Mouse (Mus musculus): ENCODE results near the gene Gm33543. TPM values are rescaled to one million over a fixed set of nuclear protein-coding genes. Genes with fewer than 3 reads are reported as not detected.

The Gm33543 gene
- polyA plus RNA-seq, 1 experiment from 2014 or later, result not detected

- no peak overlapping the region for H3K4me2 ChIP-seq
- no peaks in the 10 kb centered on the region for H3K36me3 ChIP-seq
- no peaks in the 10 kb centered on the region for H3K27me3 ChIP-seq (replicated peaks)
- 85% methylated on average over 12 of the region's 12 CpGs for WGBS
- no peaks in the 10 kb centered on the region for H3K9me3 ChIP-seq (replicated peaks)
- H3K4me1 ChIP-seq (replicated peaks), result peaks cover 12% of the 10 kb centered on the region
- no peak overlapping the region for H3K9ac ChIP-seq
- ATAC-seq (ENCODE audit: insufficient number of reproducible peaks, low FRiP score), result no peak
- no peak overlapping the region for H3K27ac ChIP-seq (ENCODE audit: poor library complexity, severe bottlenecking)
- H3K4me3 ChIP-seq, result no peak overlapping the region
Observed at GRCm38 (mm10) chr10:95797645-95798395, 44.9 kb downstream of the Gm33543 start.

- no peak for ATAC-seq (ENCODE audit: insufficient number of reproducible peaks, low FRiP score)
- Histone ChIP-seq H3K36me3 (no peaks in the 10 kb centered on the region), H3K4me1 (replicated peaks) (0 out of 2 replicates have a peak, but pooled peaks cover under 1% of the 10 kb centered on the region), H3K9ac (no peak overlapping the region), H3K27ac (ENCODE audit: poor library complexity, severe bottlenecking) (no peak overlapping the region), H3K4me2 (no peak overlapping the region), H3K4me3 (no peak overlapping the region), H3K9me3 (replicated peaks) (no peaks in the 10 kb centered on the region), H3K27me3 (replicated peaks) (no peaks in the 10 kb centered on the region)
- 82% methylated on average over 4 of the region's 4 CpGs for WGBS
Observed at GRCm38 (mm10) chr10:95795500-95795899, 47.2 kb downstream of the Gm33543 start.

GRCm38 (mm10) chr10:95794706-95795105 is 48.0 kb downstream of the Gm33543 start:
- Histone ChIP-seq H3K27ac (ENCODE audit: poor library complexity, severe bottlenecking) (no peak overlapping the region), H3K36me3 (no peaks in the 10 kb centered on the region), H3K9ac (no peak overlapping the region), H3K27me3 (replicated peaks) (no peaks in the 10 kb centered on the region), H3K9me3 (replicated peaks) (no peaks in the 10 kb centered on the region), H3K4me1 (replicated peaks) (no peaks in the 10 kb centered on the region), H3K4me3 (no peak overlapping the region), H3K4me2 (no peak overlapping the region)
- ATAC-seq (ENCODE audit: insufficient number of reproducible peaks, low FRiP score), result no peak
- WGBS, result 77% methylated on average over 6 of the region's 6 CpGs

- no peaks in the 10 kb centered on the region for H3K27me3 ChIP-seq (replicated peaks)
- no peaks in the 10 kb centered on the region for H3K9me3 ChIP-seq (replicated peaks)
- H3K4me2 ChIP-seq, result no peak overlapping the region
- no peaks in the 10 kb centered on the region for H3K36me3 ChIP-seq
- H3K4me1 ChIP-seq (replicated peaks), result no peaks in the 10 kb centered on the region
- WGBS, result 82% methylated on average over 8 of the region's 8 CpGs
- no peak overlapping the region for H3K27ac ChIP-seq (ENCODE audit: poor library complexity, severe bottlenecking)
- H3K4me3 ChIP-seq, result no peak overlapping the region
- no peak for ATAC-seq (ENCODE audit: insufficient number of reproducible peaks, low FRiP score)
- no peak overlapping the region for H3K9ac ChIP-seq
Observed at GRCm38 (mm10) chr10:95791427-95791804, 51.3 kb downstream of the Gm33543 start.

GRCm38 (mm10) chr10:95790771-95791426 is 51.8 kb downstream of the Gm33543 start:
- Histone ChIP-seq H3K4me1 (replicated peaks) (no peaks in the 10 kb centered on the region), H3K27ac (ENCODE audit: poor library complexity, severe bottlenecking) (no peak overlapping the region), H3K4me3 (no peak overlapping the region), H3K4me2 (no peak overlapping the region), H3K9ac (no peak overlapping the region), H3K9me3 (replicated peaks) (no peaks in the 10 kb centered on the region), H3K36me3 (no peaks in the 10 kb centered on the region), H3K27me3 (replicated peaks) (no peaks in the 10 kb centered on the region)
- ATAC-seq (ENCODE audit: insufficient number of reproducible peaks, low FRiP score), result no peak
- WGBS, result 74% methylated on average over 15 of the region's 15 CpGs

- H3K36me3 ChIP-seq, result no peaks in the 10 kb centered on the region
- no peaks in the 10 kb centered on the region for H3K27me3 ChIP-seq (replicated peaks)
- H3K4me1 ChIP-seq (replicated peaks), result no peaks in the 10 kb centered on the region
- H3K4me3 ChIP-seq, result no peak overlapping the region
- H3K4me2 ChIP-seq, result no peak overlapping the region
- no peaks in the 10 kb centered on the region for H3K9me3 ChIP-seq (replicated peaks)
- H3K27ac ChIP-seq (ENCODE audit: poor library complexity, severe bottlenecking), result no peak overlapping the region
- WGBS, result 74% methylated on average over 2 of the region's 2 CpGs
- ATAC-seq (ENCODE audit: insufficient number of reproducible peaks, low FRiP score), result no peak
- H3K9ac ChIP-seq, result no peak overlapping the region
Observed at GRCm38 (mm10) chr10:95787176-95787575, 55.6 kb downstream of the Gm33543 start.

GRCm38 (mm10) chr10:95784837-95785236 is 57.9 kb downstream of the Gm33543 start:
- Histone ChIP-seq H3K36me3 (no peaks in the 10 kb centered on the region), H3K27ac (ENCODE audit: poor library complexity, severe bottlenecking) (no peak overlapping the region), H3K27me3 (replicated peaks) (no peaks in the 10 kb centered on the region), H3K4me3 (no peak overlapping the region), H3K9ac (no peak overlapping the region), H3K4me1 (replicated peaks) (0 out of 2 replicates have a peak, but pooled peaks cover 9% of the 10 kb centered on the region), H3K9me3 (replicated peaks) (no peaks in the 10 kb centered on the region), H3K4me2 (no peak overlapping the region)
- no peak for ATAC-seq (ENCODE audit: insufficient number of reproducible peaks, low FRiP score)
- 38% methylated on average over 7 of the region's 7 CpGs for WGBS

GRCm38 (mm10) chr10:95780881-95781600 is 61.7 kb downstream of the Gm33543 start:
- no peak for ATAC-seq (ENCODE audit: insufficient number of reproducible peaks, low FRiP score)
- H3K9me3 ChIP-seq (replicated peaks), result no peaks in the 10 kb centered on the region
- no peaks in the 10 kb centered on the region for H3K36me3 ChIP-seq
- H3K4me1 ChIP-seq (replicated peaks), result peaks cover 9% of the 10 kb centered on the region
- 57% methylated on average over 8 of the region's 8 CpGs for WGBS
- H3K4me2 ChIP-seq, result no peak overlapping the region
- H3K27ac ChIP-seq (ENCODE audit: poor library complexity, severe bottlenecking), result 0 out of 2 replicates have a peak overlapping the region, but pooled peaks have one; percentile 13
- H3K4me3 ChIP-seq, result no peak overlapping the region
- no peaks in the 10 kb centered on the region for H3K27me3 ChIP-seq (replicated peaks)
- no peak overlapping the region for H3K9ac ChIP-seq

- H3K4me2 ChIP-seq, result no peak overlapping the region
- H3K9me3 ChIP-seq (replicated peaks), result no peaks in the 10 kb centered on the region
- H3K4me3 ChIP-seq, result no peak overlapping the region
- peak; percentile 75 for ATAC-seq (ENCODE audit: insufficient number of reproducible peaks, low FRiP score)
- WGBS, result 63% methylated on average over 13 of the region's 13 CpGs
- H3K36me3 ChIP-seq, result no peaks in the 10 kb centered on the region
- no peak overlapping the region for H3K9ac ChIP-seq
- peaks cover 19% of the 10 kb centered on the region for H3K4me1 ChIP-seq (replicated peaks)
- no peak overlapping the region for H3K27ac ChIP-seq (ENCODE audit: poor library complexity, severe bottlenecking)
- no peaks in the 10 kb centered on the region for H3K27me3 ChIP-seq (replicated peaks)
Observed at GRCm38 (mm10) chr10:95779801-95780385, 62.8 kb downstream of the Gm33543 start.

GRCm38 (mm10) chr10:95778622-95779021 is 64.1 kb downstream of the Gm33543 start:
- no peak overlapping the region for H3K9ac ChIP-seq
- H3K36me3 ChIP-seq, result no peaks in the 10 kb centered on the region
- WGBS, result 89% methylated on average over 8 of the region's 8 CpGs
- no peak for ATAC-seq (ENCODE audit: insufficient number of reproducible peaks, low FRiP score)
- no peaks in the 10 kb centered on the region for H3K9me3 ChIP-seq (replicated peaks)
- no peak overlapping the region for H3K4me3 ChIP-seq
- H3K27me3 ChIP-seq (replicated peaks), result no peaks in the 10 kb centered on the region
- no peak overlapping the region for H3K27ac ChIP-seq (ENCODE audit: poor library complexity, severe bottlenecking)
- peaks cover 30% of the 10 kb centered on the region for H3K4me1 ChIP-seq (replicated peaks)
- H3K4me2 ChIP-seq, result no peak overlapping the region
